Comparison of ENCODE assay signal across 15 mouse cellular contexts in genomic region chr12:21177123-21177698, GRCm38 (mm10).
"Had no signal": no experiment of that assay in that cellular context is flagged by ENCODE, and none has a peak within 500 bp of the region (broad histone marks: within the 10 kb centered on the region; RNA-seq: fewer than 3 reads in every experiment).

No protein-coding gene starts in this region.

- H3K27me3 ChIP-seq: midbrain, embryonic 12.5 days had no signal

- DNase-seq: lung, adult 18-20 months; lung, embryonic 14.5 days; lung, postnatal 10 days; lung, postnatal 4 days; midbrain, embryonic 14.5 days; right cerebral cortex, postnatal 14 days; spleen, adult 18-20 months; thymus, adult 18-20 months; thymus, postnatal 14 days; thymus, postnatal 36 days had no signal

- H3K27ac ChIP-seq: liver, embryonic 14.5 days; midbrain, embryonic 10.5 days; midbrain, embryonic 12.5 days had no signal

- H3K9me3 ChIP-seq: midbrain, embryonic 10.5 days; midbrain, embryonic 12.5 days had no signal

- H3K4me2 ChIP-seq: lung, embryonic 14.5 days; midbrain, embryonic 12.5 days had no signal

- H3K4me3 ChIP-seq: midbrain, embryonic 10.5 days; midbrain, embryonic 12.5 days; myocyte had no signal

- H3K4me1 ChIP-seq: midbrain, embryonic 10.5 days; midbrain, embryonic 12.5 days had no signal

- ATAC-seq: midbrain, embryonic 16.5 days had no signal

- H3K9ac ChIP-seq: liver, embryonic 14.5 days; lung, embryonic 14.5 days; midbrain, embryonic 12.5 days had no signal
